Mouse (Mus musculus) small intestine, adult 2 months (tissue): ENCODE results near the gene Ttc21a.

ENCODE experiments used
- CTCF ChIP-seq: fragments of 200-500 bp; IDR thresholded peaks from 2 replicates; pipeline ENCODE4 v1.5.1; 2012; ENCODE audit warnings: low read depth, mild to moderate bottlenecking, control low read depth, inconsistent platforms, low read length, moderate library complexity, mixed read lengths; ENCODE audit not compliant: insufficient replicate concordance, insufficient read length; ENCODE audit errors: extremely low read depth
- POLR2A ChIP-seq: fragments of 200-500 bp; IDR thresholded peaks from 2 replicates; pipeline ENCODE4 v1.6.1; 2012; ENCODE audit warnings: low read depth, mild to moderate bottlenecking, control low read depth, inconsistent platforms, low read length, moderate library complexity

DNA sequence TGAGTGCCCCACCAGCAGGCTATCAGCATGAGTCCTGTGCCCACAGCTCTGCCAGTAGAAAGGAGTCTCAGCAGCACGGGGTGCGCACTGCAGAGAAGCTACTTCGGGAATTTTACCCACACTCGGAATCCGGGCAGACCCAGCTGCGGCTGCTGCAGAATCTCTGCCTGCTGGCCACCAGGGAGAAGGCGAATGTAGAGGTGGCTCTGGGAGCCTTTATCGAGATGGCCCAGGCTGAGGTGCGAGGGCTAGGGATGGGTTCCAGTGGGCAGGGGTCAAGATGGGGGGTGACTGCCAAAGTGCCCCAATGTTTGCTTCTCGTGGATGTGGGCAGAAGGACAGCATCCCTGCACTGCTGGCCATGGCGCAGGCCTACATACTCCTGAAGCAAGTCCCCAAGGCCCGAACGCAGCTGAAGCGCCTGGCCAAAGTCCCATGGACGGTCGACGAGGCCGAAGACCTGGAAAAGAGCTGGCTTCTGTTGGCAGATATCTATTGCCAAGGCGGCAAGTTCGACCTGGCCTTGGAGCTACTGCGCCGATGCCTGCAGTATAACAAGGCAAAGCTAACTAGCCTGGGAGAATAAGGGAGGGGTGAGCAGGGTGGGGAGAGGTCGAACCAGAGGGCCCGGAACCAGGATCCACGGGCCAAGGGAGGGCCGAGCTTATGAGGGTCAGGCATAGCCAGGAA lies 29.0 kb downstream of the Ttc21a start:
- TF ChIP-seq POLR2A: no peak
- no peak for TF ChIP-seq CTCF
